Mouse (Mus musculus) cerebellum, adult 2 months (tissue): Measurements from ENCODE around the gene Ankrd60. TPM values are rescaled to one million over a fixed set of nuclear protein-coding genes. Genes with fewer than 3 reads are reported as not detected.
A peak's percentile ranks its signal among the peaks of the same experiment; 100 is the strongest.

ENCODE experiments used
- DNase-seq, 2 experiments: peaks; one replicate each; pipeline ENCODE4 v3.0.0; 2021
- H3K27ac ChIP-seq: fragments of 200-500 bp; 2 replicates; pipeline ENCODE4 v1.5.1; 2012; ENCODE audit warnings: low read length, control low read depth, inconsistent platforms; ENCODE audit not compliant: insufficient read depth
- H3K27me3 ChIP-seq: fragments of 200-500 bp; 2 replicates; pipeline ENCODE4 v1.6.1; 2012; ENCODE audit warnings: inconsistent platforms, mild to moderate bottlenecking, low read length, moderate library complexity; ENCODE audit not compliant: control insufficient read depth, insufficient read depth
- H3K4me1 ChIP-seq: fragments of 200-500 bp; 2 replicates; pipeline ENCODE4 v1.6.1; 2011; ENCODE audit warnings: low read length; ENCODE audit not compliant: control insufficient read depth, insufficient read depth
- H3K4me3 ChIP-seq: fragments of 200-500 bp; replicated peaks from 2 replicates; pipeline ENCODE3; 2011; ENCODE audit warnings: mild to moderate bottlenecking, low read depth, low read length, control low read depth; ENCODE audit not compliant: insufficient read depth
- CTCF ChIP-seq: fragments of 200-500 bp; IDR thresholded peaks from 2 replicates; pipeline ENCODE4 v1.5.1; 2011; ENCODE audit warnings: low read depth, mild to moderate bottlenecking, control low read depth, low read length, moderate library complexity, borderline replicate concordance; ENCODE audit not compliant: insufficient read depth
- POLR2A ChIP-seq: fragments of 200-500 bp; IDR thresholded peaks from 2 replicates; pipeline ENCODE4 v1.6.1; 2011; ENCODE audit warnings: low read length, control low read depth, borderline replicate concordance; ENCODE audit not compliant: insufficient read depth
- WGBS: fragments of 180-500 bp; shearing (Covaris S2); methylation state at CpG from one replicate; pipeline ENCODE4 v1.1.7; 2018; 5-methylcytosine and 5-hydroxymethylcytosine counted together
- polyA plus RNA-seq: library from polyadenylated mRNA; depleted of rRNA; stranded (reverse); fragments of >200 nt; gene quantifications from 2 replicates; pipeline ENCODE4 v1.2.3, GENCODE M21; 2012

The Ankrd60 gene
- polyA plus RNA-seq, 1 experiment = not detected

DNA sequence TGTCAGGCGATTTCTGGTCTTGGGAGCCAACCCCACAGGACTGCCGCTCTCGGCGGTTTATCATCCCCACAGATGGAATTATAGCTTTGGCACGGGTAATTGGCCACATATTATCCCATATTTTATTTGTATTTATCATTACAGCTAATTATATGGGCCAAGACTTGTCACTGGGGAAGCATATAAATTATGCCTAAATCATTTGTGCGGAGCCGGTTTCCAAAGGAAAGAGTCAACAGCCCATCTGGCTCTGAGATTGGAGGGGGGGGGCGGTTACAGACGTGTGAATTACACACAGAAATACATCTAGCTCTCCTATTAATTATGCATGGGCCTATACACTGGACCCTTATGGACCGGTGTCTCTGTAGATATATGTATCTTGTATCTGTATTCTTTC, 28.9 kb downstream of the Ankrd60 start:
- Histone ChIP-seq H3K4me1 (no peaks in the 10 kb centered on the region), H3K4me3 (no peak overlapping the region), H3K27me3 (no peaks in the 10 kb centered on the region), H3K27ac (no peak overlapping the region)
- no peak for DNase-seq
- 79% methylated on average over 10 of the region's 10 CpGs for WGBS
- TF ChIP-seq POLR2A = no peak
- TF ChIP-seq CTCF = no peak

DNA sequence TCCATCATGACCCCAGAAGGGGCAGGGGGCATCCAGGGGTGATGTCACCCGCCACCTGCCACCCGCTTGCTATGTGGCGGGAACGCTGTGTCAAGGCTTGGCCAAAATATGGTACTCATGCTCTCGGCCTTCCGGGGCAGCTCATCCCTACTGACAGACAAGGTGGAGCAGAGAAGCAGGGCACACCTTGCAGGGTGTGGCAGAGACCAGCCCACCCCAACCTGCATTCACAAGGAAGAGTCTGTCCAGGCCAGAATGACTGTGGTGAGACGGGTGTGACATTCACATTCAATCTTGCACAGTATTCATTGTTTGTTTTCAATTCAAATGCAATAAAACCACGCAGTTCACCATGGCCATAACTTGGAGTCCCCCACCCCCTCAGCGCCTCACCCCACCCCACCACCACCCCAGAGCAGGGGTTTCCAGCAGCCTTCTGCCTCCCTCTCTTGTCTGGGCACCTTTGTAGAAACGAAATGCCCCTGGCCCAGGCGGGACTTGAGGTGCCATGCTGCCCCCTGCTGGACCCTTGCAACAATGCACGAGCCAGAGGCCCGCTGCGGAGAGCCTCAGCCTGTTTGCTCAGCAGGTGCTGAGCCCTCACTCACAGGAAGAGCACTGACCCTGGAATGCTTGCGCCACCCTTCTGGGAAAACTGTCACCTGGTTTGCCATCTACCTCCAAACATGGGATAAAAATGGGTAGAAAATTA, 32.0 kb downstream of the Ankrd60 start:
- 44% methylated on average over 15 of the region's 15 CpGs for WGBS
- Histone ChIP-seq H3K27ac (no peak overlapping the region), H3K4me3 (no peak overlapping the region), H3K4me1 (peaks cover 8% of the 10 kb centered on the region), H3K27me3 (no peaks in the 10 kb centered on the region)
- peak; percentile 45 to 74 for DNase-seq
- TF ChIP-seq POLR2A (no peak), CTCF (peak; percentile 82)

DNA sequence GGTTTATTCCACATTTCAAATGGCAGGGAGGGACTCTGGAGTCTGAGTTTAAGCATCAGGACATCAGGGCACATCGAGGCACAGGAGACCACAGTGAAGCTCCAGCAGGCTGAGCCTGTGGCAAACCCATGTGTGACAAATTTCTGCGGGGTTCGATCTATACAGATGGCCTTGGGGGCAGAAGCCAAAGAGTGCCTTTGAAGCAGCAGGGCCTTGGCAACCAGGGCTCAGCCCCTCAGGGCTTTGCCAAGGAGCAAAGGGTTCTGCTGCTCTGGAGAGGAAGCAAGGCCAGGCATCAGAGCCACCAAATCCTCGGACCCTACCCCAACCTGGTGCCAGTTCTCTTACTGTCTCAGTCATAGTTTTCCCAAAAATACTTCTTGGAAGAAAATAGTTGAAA, 35.4 kb downstream of the Ankrd60 start:
- 13% methylated on average over 4 of the region's 4 CpGs for WGBS
- Histone ChIP-seq H3K27ac (no peak overlapping the region), H3K27me3 (no peaks in the 10 kb centered on the region), H3K4me1 (peaks cover 8% of the 10 kb centered on the region), H3K4me3 (no peak overlapping the region)
- DNase-seq = no peak
- TF ChIP-seq CTCF (no peak), POLR2A (no peak)

DNA sequence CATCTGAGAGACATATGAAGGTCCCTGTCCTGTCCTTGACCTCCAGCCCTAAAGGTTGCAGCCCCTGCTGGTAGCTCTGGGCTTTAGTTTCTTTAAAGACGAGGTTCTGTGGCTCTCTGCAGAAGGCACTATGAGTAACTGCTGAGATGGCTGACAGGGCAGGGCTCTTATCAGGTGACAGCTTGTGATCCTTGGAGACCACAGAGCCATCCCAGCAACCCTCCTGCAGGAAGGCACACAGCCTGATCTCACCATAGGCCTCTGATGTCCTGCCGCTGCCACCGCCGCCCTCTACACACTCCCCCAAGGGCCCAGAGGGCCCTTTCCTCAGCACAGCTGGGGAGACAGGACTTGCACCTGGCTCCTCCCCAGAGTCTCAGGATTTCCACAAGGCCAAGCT, 36.4 kb downstream of the Ankrd60 start:
- WGBS = 77% methylated on average over 4 of the region's 4 CpGs
- no peak for DNase-seq
- Histone ChIP-seq H3K4me1 (peaks cover 8% of the 10 kb centered on the region), H3K27ac (no peak overlapping the region), H3K27me3 (no peaks in the 10 kb centered on the region), H3K4me3 (no peak overlapping the region)
- no peak for TF ChIP-seq CTCF
- no peak for TF ChIP-seq POLR2A

DNA sequence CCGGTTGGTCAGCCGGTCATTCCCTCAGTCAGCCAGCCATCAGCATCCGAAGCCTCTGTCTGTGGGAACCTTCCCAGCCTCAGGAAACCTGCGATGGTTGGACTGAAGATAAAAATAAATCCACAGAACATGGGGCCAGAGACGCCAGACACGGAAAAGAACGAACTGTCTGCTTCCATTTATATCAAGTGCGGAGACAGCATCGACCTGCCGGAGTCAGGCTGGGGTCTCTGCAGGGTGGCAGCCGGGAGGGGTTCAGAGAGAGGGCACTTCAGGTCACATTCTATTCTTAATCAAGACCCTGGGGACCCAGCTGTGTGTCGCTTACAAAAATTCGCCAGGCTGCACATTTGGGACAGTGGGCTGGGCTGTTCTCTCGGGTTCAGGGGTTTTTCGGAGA, 38.4 kb downstream of the Ankrd60 start:
- 35% methylated on average over 15 of the region's 15 CpGs for WGBS

DNA sequence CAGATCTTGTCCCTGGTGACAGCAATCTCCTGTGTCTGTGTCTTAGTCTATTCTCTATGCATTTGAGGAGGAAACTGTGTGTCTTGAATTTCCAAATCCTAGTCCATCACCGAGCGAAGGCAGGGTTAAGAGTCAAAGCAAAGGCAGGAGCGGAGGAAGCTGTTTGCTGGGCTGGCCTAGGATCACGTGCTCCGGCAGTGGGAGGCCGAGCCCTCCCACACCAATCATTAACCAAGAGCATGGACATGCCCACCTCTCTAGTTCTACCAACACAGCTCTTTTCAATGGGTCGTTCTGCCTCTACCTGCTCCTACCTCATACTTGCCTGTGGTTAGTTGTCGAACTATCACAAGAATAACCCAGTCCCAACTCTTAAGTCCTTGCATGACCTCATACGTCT, 42.3 kb downstream of the Ankrd60 start:
- WGBS = 66% methylated on average over 9 of the region's 9 CpGs
- no peaks in the 10 kb centered on the region for H3K27me3 ChIP-seq
- no peak overlapping the region for H3K27ac ChIP-seq
- no peak for DNase-seq
- no peak overlapping the region for H3K4me3 ChIP-seq
- H3K4me1 ChIP-seq = peaks cover 12% of the 10 kb centered on the region
- no peak for TF ChIP-seq CTCF
- TF ChIP-seq POLR2A = no peak

More for the DNA sequence above, 38.4 kb downstream of the Ankrd60 start:
- H3K4me3 ChIP-seq = no peak overlapping the region
- no peak for DNase-seq
- H3K27me3 ChIP-seq = no peaks in the 10 kb centered on the region
- no peak for TF ChIP-seq POLR2A
- no peak for TF ChIP-seq CTCF
- peaks cover 13% of the 10 kb centered on the region for H3K4me1 ChIP-seq
- H3K27ac ChIP-seq = no peak overlapping the region

DNA sequence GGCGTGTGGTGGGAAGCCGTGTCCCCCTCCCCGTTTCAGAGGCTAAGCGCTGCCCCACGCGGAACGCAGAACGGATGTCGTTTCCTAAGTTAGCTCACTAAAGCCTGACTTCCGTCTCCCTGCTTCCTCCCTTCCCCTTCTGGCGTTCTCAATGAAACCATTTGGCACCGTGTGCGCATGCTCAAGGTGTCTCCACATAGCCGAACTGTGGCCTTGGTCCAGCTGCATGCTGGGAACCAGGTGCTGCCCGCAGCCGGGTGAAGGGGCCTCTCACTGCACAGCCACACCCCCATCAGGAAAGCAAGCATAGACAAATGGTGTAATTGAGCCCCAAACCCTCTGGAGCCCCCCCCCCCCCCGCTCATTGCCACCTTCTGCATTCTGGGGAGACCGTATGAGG, 42.8 kb downstream of the Ankrd60 start:
- TF ChIP-seq CTCF (no peak), POLR2A (no peak)
- Histone ChIP-seq H3K27me3 (no peaks in the 10 kb centered on the region), H3K27ac (no peak overlapping the region), H3K4me1 (peaks cover 16% of the 10 kb centered on the region), H3K4me3 (peak overlapping the region; percentile 46)
- peak; percentile 76 to 80 for DNase-seq
- WGBS = 18% methylated on average over 18 of the region's 18 CpGs

DNA sequence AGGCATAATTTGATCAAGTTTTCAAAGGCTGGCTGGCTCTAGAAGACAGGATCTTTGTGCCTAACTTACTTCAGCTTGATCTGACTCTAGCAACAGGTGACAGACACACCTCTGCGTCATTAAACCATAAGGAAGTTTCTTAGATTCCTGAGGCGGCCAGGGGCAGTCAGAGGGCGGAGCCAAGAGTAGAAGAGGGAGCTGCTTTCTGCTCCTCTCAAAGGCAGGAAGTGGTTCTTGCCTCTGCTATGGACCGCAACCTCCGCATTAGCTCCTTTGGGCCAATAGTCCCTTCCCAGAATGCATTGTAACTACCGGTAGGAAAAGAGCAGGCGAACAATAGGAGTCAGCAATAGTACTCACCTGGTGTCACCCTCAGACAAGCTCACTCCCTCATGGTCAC, 43.6 kb downstream of the Ankrd60 start:
- no peaks in the 10 kb centered on the region for H3K27me3 ChIP-seq
- no peak for DNase-seq
- no peak overlapping the region for H3K4me3 ChIP-seq
- no peak for TF ChIP-seq POLR2A
- no peak for TF ChIP-seq CTCF
- 90% methylated on average over 7 of the region's 7 CpGs for WGBS
- H3K4me1 ChIP-seq = peaks cover 16% of the 10 kb centered on the region
- no peak overlapping the region for H3K27ac ChIP-seq
